Mouse (Mus musculus) thymus, adult 2 months (tissue): ENCODE measurements around the gene Fam178b.
A peak's percentile ranks its signal among the peaks of the same experiment; 100 is the strongest.

ENCODE experiments used
- CTCF ChIP-seq: fragments of 200-500 bp; IDR thresholded peaks from 2 replicates; pipeline ENCODE4 v1.5.1; 2012; ENCODE audit warnings: mild to moderate bottlenecking, control low read depth, low read length, moderate library complexity, borderline replicate concordance; ENCODE audit not compliant: control insufficient read depth, poor library complexity, insufficient read depth; ENCODE audit errors: extremely low read depth
- POLR2A ChIP-seq: fragments of 200-500 bp; IDR thresholded peaks from 2 replicates; pipeline ENCODE4 v1.6.1; 2012; ENCODE audit warnings: mild to moderate bottlenecking, low read length, control low read depth, moderate library complexity; ENCODE audit not compliant: control insufficient read depth, poor library complexity, insufficient read depth; ENCODE audit errors: extremely low read depth

- TF ChIP-seq POLR2A (no peak), CTCF (peak; percentile 91)
Observed at GRCm38 (mm10) chr1:36683810-36684467, 956 bp upstream of the Fam178b start.
